Mouse (Mus musculus) embryonic stem cell, embryonic (primary cell): Measurements from ENCODE around the gene Dhrs1.

Source experiments
- CTCF ChIA-PET, 4 experiments: fragments of 300-600 bp in 2 of 4; fragments of 350-600 bp in 2 of 4; sonication (Branson Sonifier 250); formaldehyde crosslinking; loops; one replicate each; lab custom pipeline; 2022; ENCODE audit warnings: inconsistent platforms in 2 of 4; lab: Charles Lee
- POLR2A ChIA-PET, 4 experiments: fragments of 300-600 bp in 2 of 4; fragments of 350-600 bp in 2 of 4; sonication (Branson Sonifier 250); formaldehyde crosslinking; loops; one replicate each; lab custom pipeline; 2022; ENCODE audit warnings: antibody characterized with exemption in 4 of 4, inconsistent platforms in 1 of 4; lab: Charles Lee

Dhrs1 gene

GRCm38 (mm10) chr14:55721700-55722437 is 23.6 kb downstream of the Dhrs1 start, which contains the start of gene Rabggta:
TSS of gene Rabggta (minus strand) at chr14:55722263.
- CTCF ChIA-PET = interaction anchor here (0.6 to 2.2 kb wide), 35 partner anchors 8 to 574 kb away, joined by 3 to 21 read pairs (median 4); partner anchors contain the start of genes Mdp1 (in 4 of the 4), A730061H03Rik (in 2 of the 4), Dcaf11 (in 1 of the 4) and Dhrs1 (in 1 of the 4)
- POLR2A ChIA-PET = interaction anchor here (0.6 to 12.1 kb wide), 104 partner anchors 8 to 1790 kb away, joined by 3 to 268 read pairs (median 4); partner anchors contain the start of genes Tgm1 (in 4 of the 4), A730061H03Rik (in 3 of the 4), Gmpr2 (in 3 of the 4) and Nedd8 (in 3 of the 4)

GRCm38 (mm10) chr14:55721076-55721475 is 24.4 kb downstream of the Dhrs1 start:
- ChIA-PET CTCF (interaction anchor here (0.5 to 2.2 kb wide), 32 partner anchors 9 to 796 kb away, joined by 3 to 21 read pairs (median 4); partner anchors contain the start of genes Mdp1 (in 3 of the 4), A730061H03Rik (in 2 of the 4), Dcaf11 (in 1 of the 4) and Dhrs1 (in 1 of the 4)), POLR2A (interaction anchor here (0.6 to 12.1 kb wide), 95 partner anchors 8 to 808 kb away, joined by 3 to 268 read pairs (median 4); partner anchors contain the start of genes A730061H03Rik (in 4 of the 4), Gmpr2 (in 3 of the 4), Nedd8 (in 3 of the 4) and Tgm1 (in 3 of the 4))

GRCm38 (mm10) chr14:55720666-55721065 is 24.8 kb downstream of the Dhrs1 start:
- ChIA-PET POLR2A (interaction anchor here (0.6 to 12.1 kb wide), 57 partner anchors 9 to 808 kb away, joined by 3 to 268 read pairs (median 5); partner anchors contain the start of genes A730061H03Rik (in 3 of the 4), Gmpr2 (in 3 of the 4), Nedd8 (in 3 of the 4) and Ltb4r2 (in 2 of the 4)), CTCF (interaction anchor here (0.5 to 2.2 kb wide), 16 partner anchors 9 to 796 kb away, joined by 3 to 21 read pairs (median 5); partner anchors contain the start of genes Dhrs1 (in 1 of the 4), Dhrs4 (in 1 of the 4), Gmpr2 (in 1 of the 4) and Ltb4r2 (in 1 of the 4))

GRCm38 (mm10) chr14:55719737-55720136 is 25.8 kb downstream of the Dhrs1 start:
- ChIA-PET POLR2A (interaction anchor here (0.5 to 12.1 kb wide), 35 partner anchors 10 to 241 kb away, joined by 3 to 268 read pairs (median 5); partner anchors contain the start of genes Gmpr2 (in 3 of the 4), Nedd8 (in 3 of the 4), Psme2 (in 2 of the 4) and Rnf31 (in 2 of the 4)), CTCF (interaction anchor here in 3 of 4 experiments (0.6 to 1.7 kb wide), 5 partner anchors 16 to 121 kb away, joined by 3 to 4 read pairs (median 4); partner anchors contain the start of genes Dhrs1 (in 1 of the 3), Mdp1 (in 1 of the 3) and Nop9 (in 1 of the 3))

GRCm38 (mm10) chr14:55716884-55717283 is 28.6 kb downstream of the Dhrs1 start:
- POLR2A ChIA-PET = interaction anchor here in 2 of 4 experiments (1.0 to 12.1 kb wide), 3 partner anchors 10 to 45 kb away, joined by 4 to 268 read pairs (median 5); partner anchors contain the start of genes Gmpr2 (in 1 of the 2), Nedd8 (in 1 of the 2) and Tgm1 (in 1 of the 2)
- CTCF ChIA-PET = no interaction called here

- ChIA-PET CTCF (no interaction called here), POLR2A (interaction anchor here in 2 of 4 experiments (1.0 to 12.1 kb wide), 4 partner anchors 10 to 45 kb away, joined by 3 to 268 read pairs (median 4); partner anchors contain the start of genes Gmpr2 (in 1 of the 2), Nedd8 (in 1 of the 2) and Tgm1 (in 1 of the 2))
Observed at GRCm38 (mm10) chr14:55716271-55716670, 29.2 kb downstream of the Dhrs1 start.

GRCm38 (mm10) chr14:55714893-55715292 is 30.6 kb downstream of the Dhrs1 start:
- POLR2A ChIA-PET = interaction anchor here in 2 of 4 experiments (0.6 to 12.1 kb wide), 8 partner anchors 8 to 810 kb away, joined by 3 to 268 read pairs (median 4); partner anchors contain the start of genes Gmpr2 (in 1 of the 2), Nedd8 (in 1 of the 2), Tgm1 (in 1 of the 2) and Tinf2 (in 1 of the 2)
- CTCF ChIA-PET = interaction anchor here in 3 of 4 experiments (0.7 to 1.0 kb wide), 3 partner anchors 28 to 107 kb away, joined by 3 to 5 read pairs (median 4); no protein-coding TSS in a partner anchor

GRCm38 (mm10) chr14:55713729-55714122 is 31.8 kb downstream of the Dhrs1 start, which contains the start of gene Tgm1:
TSS of gene Tgm1 (minus strand) at chr14:55713926.
- POLR2A ChIA-PET = interaction anchor here (0.6 to 15.0 kb wide), 23 partner anchors 5 to 245 kb away, joined by 3 to 268 read pairs (median 4); partner anchors contain the start of genes Rabggta (in 4 of the 4), Gmpr2 (in 2 of the 4), Nedd8 (in 2 of the 4) and Dhrs1 (in 1 of the 4)
- CTCF ChIA-PET = interaction anchor here in 3 of 4 experiments (0.6 to 3.3 kb wide), 5 partner anchors 8 to 212 kb away, joined by 3 to 21 read pairs (median 3); partner anchors contain the start of genes Psme2 (in 1 of the 3) and Rabggta (in 1 of the 3)

- ChIA-PET CTCF (interaction anchor here in 3 of 4 experiments (0.6 to 3.3 kb wide), 3 partner anchors 8 to 122 kb away, joined by 4 to 21 read pairs (median 9); partner anchors contain the start of genes Psme2 (in 1 of the 3) and Rabggta (in 1 of the 3)), POLR2A (interaction anchor here (0.6 to 15.0 kb wide), 23 partner anchors 6 to 156 kb away, joined by 3 to 268 read pairs (median 4); partner anchors contain the start of genes Rabggta (in 4 of the 4), Gmpr2 (in 2 of the 4), Nedd8 (in 2 of the 4) and Psme2 (in 2 of the 4))
Observed at GRCm38 (mm10) chr14:55713007-55713728, 32.3 kb downstream of the Dhrs1 start.

- ChIA-PET CTCF (interaction anchor here (0.5 to 3.3 kb wide), 11 partner anchors 9 to 233 kb away, joined by 3 to 21 read pairs (median 3); partner anchors contain the start of genes Rabggta (in 2 of the 4), A730061H03Rik (in 1 of the 4), Dcaf11 (in 1 of the 4) and Dhrs4 (in 1 of the 4)), POLR2A (interaction anchor here (0.7 to 15.0 kb wide), 30 partner anchors 7 to 171 kb away, joined by 3 to 268 read pairs (median 4); partner anchors contain the start of genes Nedd8 (in 3 of the 4), Rabggta (in 3 of the 4), Gmpr2 (in 2 of the 4) and Mdp1 (in 2 of the 4))
Observed at GRCm38 (mm10) chr14:55711786-55712185, 33.7 kb downstream of the Dhrs1 start.

- POLR2A ChIA-PET = interaction anchor here in 2 of 4 experiments (0.6 to 15.0 kb wide), 7 partner anchors 10 to 144 kb away, joined by 3 to 268 read pairs (median 3); partner anchors contain the start of genes Rabggta (in 2 of the 2), Gmpr2 (in 1 of the 2), Nedd8 (in 1 of the 2) and Tgm1 (in 1 of the 2)
- CTCF ChIA-PET = no interaction called here
Observed at GRCm38 (mm10) chr14:55709509-55709908, 36.0 kb downstream of the Dhrs1 start.

GRCm38 (mm10) chr14:55707397-55707796 is 38.1 kb downstream of the Dhrs1 start:
- CTCF ChIA-PET = no interaction called here
- POLR2A ChIA-PET = interaction anchor here in 2 of 4 experiments (0.7 to 15.0 kb wide), 11 partner anchors 10 to 164 kb away, joined by 3 to 268 read pairs (median 4); partner anchors contain the start of genes Rabggta (in 2 of the 2), Gmpr2 (in 1 of the 2), Mdp1 (in 1 of the 2) and Nedd8 (in 1 of the 2)

- CTCF ChIA-PET = interaction anchor here in 1 of 4 experiments (0.5 kb wide), 1 partner anchor 257 kb away, joined by 6 read pairs; no protein-coding TSS in a partner anchor
- POLR2A ChIA-PET = interaction anchor here (0.6 to 15.0 kb wide), 11 partner anchors 11 to 38 kb away, joined by 3 to 268 read pairs (median 4); partner anchors contain the start of genes Rabggta (in 4 of the 4), Gmpr2 (in 2 of the 4), Nedd8 (in 2 of the 4) and Tgm1 (in 1 of the 4)
Observed at GRCm38 (mm10) chr14:55706051-55706600, 39.4 kb downstream of the Dhrs1 start.

GRCm38 (mm10) chr14:55702761-55703160 is 42.7 kb downstream of the Dhrs1 start:
- ChIA-PET CTCF (interaction anchor here in 2 of 4 experiments (0.8 to 2.5 kb wide), 5 partner anchors 9 to 42 kb away, joined by 3 to 8 read pairs (median 3); partner anchors contain the start of genes Dhrs1 (in 1 of the 2), Nop9 (in 1 of the 2), Rabggta (in 1 of the 2) and Tinf2 (in 1 of the 2)), POLR2A (interaction anchor here (0.8 to 15.0 kb wide), 29 partner anchors 9 to 171 kb away, joined by 3 to 268 read pairs (median 7); partner anchors contain the start of genes Rabggta (in 3 of the 4), Gmpr2 (in 2 of the 4), Nedd8 (in 2 of the 4) and Rec8 (in 2 of the 4))

GRCm38 (mm10) chr14:55701131-55701530 is 44.4 kb downstream of the Dhrs1 start:
- POLR2A ChIA-PET = interaction anchor here in 3 of 4 experiments (0.9 to 15.0 kb wide), 24 partner anchors 10 to 199 kb away, joined by 3 to 268 read pairs (median 8); partner anchors contain the start of genes Tgm1 (in 3 of the 3), Rabggta (in 2 of the 3), Tinf2 (in 2 of the 3) and A730061H03Rik (in 1 of the 3)
- CTCF ChIA-PET = interaction anchor here in 3 of 4 experiments (0.6 to 2.5 kb wide), 7 partner anchors 11 to 129 kb away, joined by 3 to 8 read pairs (median 4); partner anchors contain the start of gene Tinf2 (in 1 of the 3)
